Mouse (Mus musculus): ENCODE measurements around the gene Mtor.

GRCm38 (mm10) chr4:148481557-148482168, 33.3 kb downstream of the Mtor start:
- TF ChIP-seq CTCF (conservative IDR thresholded peaks at IDR 0.05; ENCODE audit: insufficient read depth, insufficient read length, low read depth, low read length) (no peak), POLR2A (IDR thresholded peaks at IDR 0.05; ENCODE audit: low read depth, low read length) (no peak)

All from kidney, adult 2 months (tissue).